Mouse (Mus musculus) intestine, embryonic 16.5 days (tissue): ENCODE data around the gene Mettl26. TPM values are rescaled to one million over a fixed set of nuclear protein-coding genes. Genes with fewer than 3 reads are reported as not detected.

Experiments used
- ATAC-seq: fragments of 200-750 bp; cut with Nextera tagmentation; 2 replicates; pipeline ENCODE4 v1.8.0; 2017; ENCODE audit warnings: moderate TSS enrichment, moderate library complexity
- H3K27ac ChIP-seq: fragments of 300-500 bp; sonication (generic); 2 replicates; pipeline ENCODE4 v1.5.1; 2014; ENCODE audit warnings: mild to moderate bottlenecking, low read length
- H3K27me3 ChIP-seq: fragments of 300-500 bp; sonication (generic); replicated peaks from 2 replicates; pipeline ENCODE4 v1.6.1; 2014; ENCODE audit warnings: low read length, control low read depth, mixed read lengths; ENCODE audit not compliant: control insufficient read depth, insufficient read depth
- H3K36me3 ChIP-seq: fragments of 300-500 bp; sonication (generic); 2 replicates; pipeline ENCODE4 v1.6.1; 2014; ENCODE audit warnings: low read length, control low read depth; ENCODE audit not compliant: control insufficient read depth, insufficient read depth
- H3K4me1 ChIP-seq: fragments of 300-500 bp; sonication (generic); 2 replicates; pipeline ENCODE4 v1.6.1; 2014; ENCODE audit warnings: low read length, control low read depth, mixed read lengths; ENCODE audit not compliant: control insufficient read depth, insufficient read depth
- H3K4me2 ChIP-seq: fragments of 300-500 bp; sonication (generic); 2 replicates; pipeline ENCODE4 v1.6.1; 2014; ENCODE audit warnings: low read depth, low read length, control low read depth
- H3K4me3 ChIP-seq: fragments of 300-500 bp; sonication (generic); 2 replicates; pipeline ENCODE4 v1.5.1; 2014; ENCODE audit warnings: mild to moderate bottlenecking, low read length
- H3K9ac ChIP-seq: fragments of 300-500 bp; sonication (generic); 2 replicates; pipeline ENCODE4 v1.6.1; 2014; ENCODE audit warnings: low read depth, low read length
- H3K9me3 ChIP-seq: fragments of 300-500 bp; sonication (generic); 2 replicates; pipeline ENCODE4 v1.6.1; 2016; ENCODE audit warnings: low read length, control low read depth; ENCODE audit not compliant: control insufficient read depth
- WGBS: fragments of 180-500 bp; shearing (Covaris S2); extraction: QIAGEN DNeasy Blood & Tissue Kit; methylation state at CpG from one replicate; pipeline ENCODE4 v1.1.7; 2014; 5-methylcytosine and 5-hydroxymethylcytosine counted together
- microRNA-seq: library from miRNA; unstranded; fragments of <30 nt; microRNA quantifications from one replicate; pipeline ENCODE4, GENCODE M21; 2016
- polyA plus RNA-seq: library from polyadenylated mRNA; unstranded; fragments of >200 nt; fragmentation: Nextera tagmentation; extraction: Ambion mirVana; gene quantifications from 2 replicates; pipeline ENCODE4 v1.2.1, GENCODE M21; 2015

Mettl26 gene
- polyA plus RNA-seq, 1 experiment from 2014 or later: 66.9 TPM

- Histone ChIP-seq H3K27me3 (no peaks in the 10 kb centered on the region), H3K9me3 (no peaks in the 10 kb centered on the region), H3K27ac (no peak overlapping the region), H3K4me3 (no peak overlapping the region), H3K9ac (no peak overlapping the region), H3K4me2 (no peak overlapping the region), H3K4me1 (no peaks in the 10 kb centered on the region), H3K36me3 (peaks cover 13% of the 10 kb centered on the region)
- 75% methylated on average over 2 of the region's 2 CpGs for WGBS
- ATAC-seq: no peak
Measured at GRCm38 (mm10) chr17:25925348-25925747, 50.5 kb downstream of the Mettl26 start.

Small RNA genes within 50 kb of the gene (microRNA-seq; reads per million reads assigned to microRNA genes)
- gene Mir3082: not detected

Other genes with a start within 250 kb of the Mettl26 start
- 1.9 TPM in 2 replicates for gene Gng13, start 157.9 kb upstream of the Mettl26 start, polyA plus RNA-seq
- gene Chtf18, start 147.7 kb upstream of the Mettl26 start, polyA plus RNA-seq: 20.6 and 22.7 TPM in 2 replicates
- gene Rpusd1, start 147.4 kb upstream of the Mettl26 start, polyA plus RNA-seq: 15.8 and 19.4 TPM in 2 replicates
- 0.05 TPM in 2 replicates for gene Mslnl, start 139.0 kb upstream of the Mettl26 start, polyA plus RNA-seq
- gene Msln, start 120.7 kb upstream of the Mettl26 start, polyA plus RNA-seq: 27.7 and 33.3 TPM in 2 replicates
- 33.6 and 34.6 TPM in 2 replicates for gene Narfl, start 101.3 kb upstream of the Mettl26 start, polyA plus RNA-seq
- 36.8 and 41.1 TPM in 2 replicates for gene Haghl, start 89.4 kb upstream of the Mettl26 start, polyA plus RNA-seq
- gene Ccdc78, start 88.5 kb upstream of the Mettl26 start, polyA plus RNA-seq: 0.16 and 0.27 TPM in 2 replicates
- 111 and 112 TPM in 2 replicates for gene Fam173a, start 82.2 kb upstream of the Mettl26 start, polyA plus RNA-seq
- gene AC134908.4, start 79.4 kb upstream of the Mettl26 start, polyA plus RNA-seq: not detected in 2 replicates
- 34.6 and 37.0 TPM in 2 replicates for gene Metrn, start 77.9 kb upstream of the Mettl26 start, polyA plus RNA-seq
- gene Fbxl16, start 66.0 kb upstream of the Mettl26 start, polyA plus RNA-seq: 2.2 and 2.4 TPM in 2 replicates
- gene Wdr24, start 51.4 kb upstream of the Mettl26 start, polyA plus RNA-seq: 23.4 and 25.5 TPM in 2 replicates
- 50.1 and 50.9 TPM in 2 replicates for gene Jmjd8, start 46.2 kb upstream of the Mettl26 start, polyA plus RNA-seq
- 303 and 321 TPM in 2 replicates for gene Stub1, start 41.7 kb upstream of the Mettl26 start, polyA plus RNA-seq
- gene Rhbdl1, start 37.8 kb upstream of the Mettl26 start, polyA plus RNA-seq: 1.6 and 2.0 TPM in 2 replicates
- 1.4 and 2.3 TPM in 2 replicates for gene Gm20683, start 33.3 kb upstream of the Mettl26 start, polyA plus RNA-seq
- gene Rhot2, start 30.2 kb upstream of the Mettl26 start, polyA plus RNA-seq: 21.5 and 23.2 TPM in 2 replicates
- 11.3 and 11.9 TPM in 2 replicates for gene Wdr90, start 13.6 kb upstream of the Mettl26 start, polyA plus RNA-seq
- 79.5 and 89.3 TPM in 2 replicates for gene Mcrip2, start 6.3 kb upstream of the Mettl26 start, polyA plus RNA-seq
- 0.16 and 0.55 TPM in 2 replicates for gene Wfikkn1, start 5.8 kb downstream of the Mettl26 start, polyA plus RNA-seq
- gene Rab40c, start 44.7 kb downstream of the Mettl26 start, polyA plus RNA-seq: 23.2 and 24.3 TPM in 2 replicates
- gene Pigq, start 69.9 kb downstream of the Mettl26 start, polyA plus RNA-seq: 57.8 and 59.7 TPM in 2 replicates
- 0.73 TPM in 1 of 2 replicates, not detected in the other for gene Nhlrc4, start 69.9 kb downstream of the Mettl26 start, polyA plus RNA-seq
- gene A930017K11Rik, start 77.5 kb downstream of the Mettl26 start, polyA plus RNA-seq: 0.21 and 0.22 TPM in 2 replicates
- gene Capn15, start 110.7 kb downstream of the Mettl26 start, polyA plus RNA-seq: 22.3 and 24.5 TPM in 2 replicates
- gene Rab11fip3, start 194.5 kb downstream of the Mettl26 start, polyA plus RNA-seq: 13.0 and 18.0 TPM in 2 replicates
- 49.6 and 51.5 TPM in 2 replicates for gene Decr2, start 215.3 kb downstream of the Mettl26 start, polyA plus RNA-seq
- 92.1 and 97.1 TPM in 2 replicates for gene Nme4, start 220.5 kb downstream of the Mettl26 start, polyA plus RNA-seq
- gene Tmem8, start 238.2 kb downstream of the Mettl26 start, polyA plus RNA-seq: 12.1 and 15.1 TPM in 2 replicates
- gene Mrpl28, start 248.4 kb downstream of the Mettl26 start, polyA plus RNA-seq: 242 and 260 TPM in 2 replicates